Mouse (Mus musculus) heart, adult 8-10 months (tissue): Measurements from ENCODE around the gene Cpm. TPM values are rescaled to one million over a fixed set of nuclear protein-coding genes. Genes with fewer than 3 reads are reported as not detected.

Experiments
- DNase-seq: peaks from one replicate; pipeline ENCODE4 v3.0.0; 2022; ENCODE audit warnings: low spot score
- total RNA-seq, 4 experiments: library from RNA; stranded (reverse); gene quantifications; 2 replicates each; pipeline ENCODE4 v1.2.4; 2022

Gene Cpm
- total RNA-seq, 4 experiments from 2014 or later = 2.8 to 3.8 (median 3.4) TPM

DNA sequence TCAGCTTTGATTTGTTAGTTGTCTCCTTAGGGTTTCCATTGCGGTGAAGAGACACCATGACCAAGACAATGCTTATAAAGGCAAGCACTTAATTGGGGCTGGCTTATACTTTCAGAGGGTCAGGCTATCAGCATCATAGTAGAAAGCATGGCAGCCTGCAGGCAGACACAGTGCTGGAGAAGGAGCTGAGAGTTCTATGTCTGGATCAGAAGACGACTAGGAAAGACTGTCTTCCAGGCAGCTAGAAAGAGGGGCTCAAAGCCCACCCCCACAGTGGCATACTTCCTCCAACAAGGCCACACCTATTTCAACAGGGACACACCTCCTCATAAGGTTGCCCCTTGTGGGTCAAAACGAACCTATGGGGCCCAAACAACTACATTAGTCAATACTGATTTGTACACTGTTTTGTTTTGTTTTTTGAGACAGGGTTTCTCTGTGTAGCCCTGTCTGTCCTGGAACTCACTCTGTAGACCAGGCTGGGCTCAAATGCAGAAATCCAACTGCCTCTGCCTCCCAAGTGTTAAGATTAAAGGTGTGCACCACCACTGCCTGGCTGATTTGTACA is 8.3 kb upstream of the Cpm start:
- no peak for DNase-seq

DNA sequence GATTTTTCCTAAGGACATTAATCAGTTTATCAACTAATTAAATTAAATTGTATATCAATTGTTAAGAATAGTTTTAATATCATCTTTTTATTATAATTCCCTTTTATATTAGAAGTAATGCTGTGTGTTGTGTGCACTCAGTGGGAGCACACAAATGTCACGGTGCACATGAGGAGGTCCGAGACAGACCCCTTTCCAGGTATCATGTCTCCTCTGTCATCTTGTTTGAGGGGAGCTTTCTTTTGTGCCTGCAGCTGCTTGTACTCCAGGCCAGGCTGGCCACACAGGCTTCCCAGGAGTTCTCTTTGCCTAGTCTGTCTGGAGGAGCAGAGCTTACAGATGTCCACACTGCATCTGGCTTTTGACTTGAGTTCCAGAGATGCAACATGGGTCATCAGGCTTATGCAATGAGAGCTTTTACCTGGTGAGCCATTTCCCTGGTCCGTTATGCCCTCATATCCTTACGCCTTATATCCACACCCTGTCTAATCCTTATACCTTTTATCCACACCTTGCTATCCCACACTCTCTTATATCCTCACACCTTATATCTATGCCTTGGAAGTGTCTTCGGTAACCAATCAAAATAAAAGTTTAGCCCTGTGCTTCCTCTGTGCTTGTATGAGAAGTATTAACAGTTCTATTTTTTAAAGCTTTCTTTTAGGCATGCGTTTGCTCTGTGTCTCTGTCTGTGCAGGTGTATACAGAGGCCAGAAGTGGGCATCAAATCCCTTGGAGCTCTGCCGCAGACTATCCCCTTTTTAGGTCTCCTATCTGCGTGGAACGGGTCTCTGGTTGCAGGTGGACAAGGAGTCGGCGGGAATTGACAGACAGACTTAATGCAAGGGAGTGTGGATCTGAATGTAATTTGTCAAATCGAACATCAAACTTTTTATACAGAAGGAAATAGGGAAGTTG is 7.4 kb upstream of the Cpm start:
- no peak for DNase-seq

DNA sequence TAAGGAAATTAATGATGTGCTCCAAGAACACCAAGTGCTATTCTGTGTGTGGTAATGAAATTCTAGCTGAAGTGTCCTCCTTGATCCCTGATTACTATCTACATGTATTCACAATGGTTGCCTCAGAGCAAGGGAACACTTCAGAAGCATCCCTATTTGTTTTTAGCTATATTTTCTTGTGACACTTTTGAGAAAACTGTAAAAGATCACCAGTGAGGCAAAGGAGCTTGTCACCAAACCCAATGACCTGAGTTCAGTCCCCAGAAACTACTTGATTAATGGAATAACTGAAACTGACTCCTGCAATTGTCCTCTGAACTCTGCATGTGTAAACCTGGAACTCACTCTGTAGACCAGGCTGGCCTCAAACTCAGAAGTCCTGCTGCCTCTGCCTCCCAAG is 5.9 kb upstream of the Cpm start:
- no peak for DNase-seq

DNA sequence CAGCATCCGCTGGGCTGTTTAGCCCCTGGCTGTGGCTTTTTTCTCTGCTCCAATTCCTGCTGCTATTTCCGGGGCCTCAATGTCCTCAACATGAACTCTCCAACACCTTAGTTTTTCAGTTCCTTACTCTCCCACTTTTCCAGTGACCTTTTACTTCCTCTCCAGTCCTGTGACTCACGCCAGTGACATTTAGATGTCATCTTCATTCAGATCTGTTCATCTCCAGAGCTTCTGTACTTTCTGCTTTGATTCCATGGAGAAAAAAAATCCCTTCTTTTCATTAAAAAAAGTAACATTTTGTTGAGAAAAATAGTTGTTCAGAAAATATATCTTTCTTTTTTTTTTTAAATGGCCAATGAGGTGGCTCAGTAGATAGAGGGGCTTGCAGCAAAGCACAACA is 5.1 kb upstream of the Cpm start:
- DNase-seq = no peak

DNA sequence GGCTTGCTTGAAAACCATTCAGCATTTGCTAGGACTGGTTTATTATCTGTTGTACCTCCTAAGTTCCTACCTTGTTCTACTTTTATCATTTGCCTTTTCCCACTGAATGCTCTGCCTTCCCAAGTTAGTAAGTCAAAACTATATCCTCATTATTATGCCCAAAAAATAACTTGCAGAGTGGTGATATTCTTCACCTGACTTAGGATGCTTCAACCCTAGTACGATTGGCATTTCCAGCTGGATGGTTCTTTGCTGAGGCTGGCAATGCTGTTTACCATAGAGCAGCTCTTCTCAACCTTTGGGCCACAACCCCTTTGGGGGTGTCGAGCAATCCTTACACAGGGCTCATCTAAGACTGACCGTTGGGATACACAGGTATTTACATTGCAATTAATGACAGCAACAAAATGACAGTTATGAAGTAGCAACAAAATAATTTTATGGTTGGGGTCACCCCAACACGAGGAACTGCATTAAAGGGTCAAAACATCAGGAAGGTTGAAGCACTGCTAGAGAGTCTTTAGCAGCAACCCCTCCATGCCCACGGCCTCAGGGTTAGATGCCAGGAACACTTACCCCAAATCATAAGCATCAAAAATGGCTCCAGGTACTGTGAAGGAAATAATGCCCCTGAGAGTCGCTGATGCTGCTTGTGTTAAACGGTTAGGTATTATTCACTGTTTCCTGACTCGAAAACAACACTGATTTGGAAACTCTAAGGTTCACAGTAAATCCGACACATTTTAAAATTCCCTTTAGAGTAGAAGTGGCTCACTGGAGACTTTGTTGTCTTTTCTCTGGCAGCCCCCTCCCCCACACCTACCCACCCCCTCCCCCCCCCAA is 4.4 kb upstream of the Cpm start:
- DNase-seq = no peak

DNA sequence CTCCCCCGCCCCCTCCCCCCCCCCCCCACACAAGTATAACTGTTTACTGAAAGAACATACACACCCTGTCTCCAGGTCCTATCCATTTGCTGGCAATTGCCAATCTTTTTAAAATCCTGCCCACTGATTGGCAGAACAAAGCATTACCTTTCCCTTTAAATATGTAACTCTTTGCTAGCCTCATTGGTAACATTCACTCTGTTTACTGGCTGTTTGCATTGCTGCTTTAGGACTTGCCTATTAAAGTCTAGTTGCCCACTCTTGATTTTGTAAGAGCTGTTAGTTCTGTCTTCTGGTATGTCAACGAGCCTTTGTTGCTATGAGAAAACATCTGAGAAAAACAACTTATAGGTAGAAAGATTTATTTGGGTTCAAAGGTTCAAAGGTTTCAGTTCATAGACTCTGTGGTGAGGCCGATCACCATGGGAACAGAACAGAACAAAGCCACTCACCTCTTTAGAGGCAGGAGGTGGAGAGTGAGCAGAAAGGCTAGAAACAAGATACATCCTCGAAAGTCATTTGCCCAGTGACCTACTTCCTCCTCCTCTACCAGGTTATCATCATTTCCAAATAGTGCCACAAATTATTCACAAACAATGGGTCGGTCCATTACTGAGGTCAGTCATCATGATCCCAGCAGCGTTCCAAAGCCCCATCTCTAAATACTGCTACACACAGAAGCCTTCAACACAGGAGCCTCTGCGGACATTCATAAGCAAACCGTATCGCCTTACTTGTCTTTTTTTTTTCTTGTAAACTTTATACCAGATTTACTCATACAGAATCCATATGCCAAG is 3.6 kb upstream of the Cpm start:
- DNase-seq = no peak

DNA sequence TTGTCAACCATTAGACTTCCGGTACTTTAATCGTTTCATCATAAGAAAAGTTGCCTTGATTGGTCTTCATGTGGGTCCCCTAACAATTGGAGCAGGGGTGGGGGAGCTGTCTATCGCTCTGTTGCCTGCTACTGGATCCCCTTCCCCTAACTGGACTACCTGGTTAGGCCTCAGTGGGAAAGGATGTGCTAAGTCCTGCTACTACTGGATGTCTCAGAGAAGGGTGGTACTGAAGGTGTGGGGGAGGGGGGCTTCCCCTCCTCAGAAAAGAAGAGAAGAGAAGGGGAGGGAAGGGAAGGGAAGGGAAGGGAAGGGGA is 3.0 kb upstream of the Cpm start:
- no peak for DNase-seq

DNA sequence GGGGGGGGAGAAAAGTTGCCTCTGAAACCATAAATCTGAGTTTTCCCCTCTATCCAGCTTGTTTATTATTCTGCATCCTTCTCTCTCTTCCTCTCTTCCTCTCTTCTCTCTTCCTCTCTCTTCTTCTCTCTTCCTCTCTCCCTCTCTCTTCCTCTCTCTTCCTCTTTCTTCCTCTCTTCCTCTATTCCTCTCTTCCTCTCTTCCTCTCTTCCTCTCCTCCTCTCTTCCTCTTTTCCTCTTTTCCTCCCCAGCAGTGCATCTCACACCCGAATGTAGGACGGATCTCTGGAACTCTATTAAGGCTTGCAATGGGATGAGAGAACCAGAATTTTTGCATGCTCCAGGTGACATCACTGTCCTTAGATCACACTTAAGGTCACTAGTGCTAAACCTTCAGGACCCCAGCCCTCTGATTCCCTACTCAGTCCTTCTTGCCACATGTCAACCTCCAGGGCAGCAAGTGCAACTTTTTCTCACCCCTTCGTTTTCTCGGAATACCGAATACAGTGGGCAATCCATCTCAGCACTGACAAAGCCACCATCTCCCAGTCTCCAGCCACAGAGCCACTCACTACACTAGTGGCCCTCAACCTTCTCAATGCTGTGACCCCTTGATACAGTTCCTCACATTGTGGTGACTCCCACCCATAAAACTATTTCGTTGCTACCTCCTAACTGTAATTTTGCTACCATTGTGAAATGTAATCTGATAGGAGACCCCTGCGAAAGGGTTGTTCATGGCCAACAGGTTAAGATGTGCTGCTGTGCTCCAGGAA is 2.3 kb upstream of the Cpm start:
- DNase-seq = no peak

DNA sequence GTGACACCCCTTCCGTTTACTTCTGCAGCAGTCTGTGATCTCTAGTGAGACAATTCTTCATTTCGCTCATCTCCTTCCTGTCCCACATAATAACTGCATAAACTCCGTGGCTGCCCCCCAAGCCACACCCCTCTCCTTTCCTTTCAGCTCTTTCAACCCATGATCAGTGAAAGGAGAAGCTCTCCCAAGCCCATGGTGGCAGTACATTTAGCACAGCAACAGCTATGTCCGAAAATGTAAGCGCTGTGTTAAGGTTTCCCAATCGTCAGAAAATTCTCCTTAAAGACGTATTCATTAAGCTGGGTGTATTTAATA is 1.7 kb upstream of the Cpm start:
- no peak for DNase-seq

DNA sequence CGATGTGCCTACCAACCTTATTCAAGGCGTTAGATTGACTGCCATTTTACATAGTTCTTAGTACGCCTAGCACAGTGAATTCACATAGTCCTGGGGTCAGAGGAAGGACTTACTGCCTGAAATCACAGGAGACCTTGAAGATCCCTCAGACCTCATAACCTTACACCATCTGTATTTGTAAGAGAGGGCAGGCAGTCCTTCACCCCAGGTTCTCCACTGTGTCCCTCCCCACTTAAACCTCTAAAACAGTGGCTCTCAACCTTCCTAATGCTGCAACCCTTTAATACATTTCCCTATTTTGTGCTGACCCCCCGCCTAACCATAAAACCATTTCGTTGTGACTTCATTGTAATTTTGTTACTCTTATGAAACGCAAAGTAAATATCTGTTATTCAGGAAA is 1.4 kb upstream of the Cpm start:
- DNase-seq = no peak

DNA sequence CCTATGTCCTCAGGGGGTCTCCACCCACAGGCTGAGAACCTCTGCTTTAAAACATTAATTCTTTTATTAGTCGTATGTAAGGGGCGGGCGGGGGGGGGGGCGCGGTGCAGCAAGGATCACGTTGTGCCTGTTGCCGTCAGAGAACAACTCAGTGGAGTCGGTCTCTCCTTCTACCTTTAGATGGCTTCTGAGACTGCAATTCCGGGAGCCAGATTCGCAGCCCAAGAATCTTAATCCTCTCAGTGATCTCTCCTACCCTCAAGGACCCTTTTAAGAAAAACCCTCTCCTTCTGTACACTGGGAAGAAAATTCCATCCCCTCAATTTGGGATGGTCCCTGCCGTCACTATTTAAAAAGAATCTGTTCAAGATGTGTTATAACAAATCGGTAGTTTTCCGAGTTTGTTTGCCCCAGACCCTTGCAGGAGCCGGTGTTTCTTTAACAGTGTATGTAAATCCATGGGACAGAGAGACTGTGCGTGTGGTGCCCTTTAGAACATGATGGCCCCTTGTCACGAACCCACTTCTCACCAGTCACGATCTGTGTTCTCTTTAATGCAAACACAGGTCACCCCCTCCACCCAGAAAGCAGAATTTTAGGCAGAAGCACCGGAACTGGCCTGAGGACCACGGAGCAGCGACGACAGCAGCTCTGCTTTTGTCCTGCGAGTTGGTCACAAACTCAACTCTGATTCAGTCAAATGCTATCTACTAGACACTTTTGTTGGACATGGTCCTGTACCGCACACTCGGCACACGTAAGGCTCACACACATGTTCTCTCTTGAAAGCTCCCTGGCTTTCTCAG is 734 bp upstream of the Cpm start:
- no peak for DNase-seq

DNA sequence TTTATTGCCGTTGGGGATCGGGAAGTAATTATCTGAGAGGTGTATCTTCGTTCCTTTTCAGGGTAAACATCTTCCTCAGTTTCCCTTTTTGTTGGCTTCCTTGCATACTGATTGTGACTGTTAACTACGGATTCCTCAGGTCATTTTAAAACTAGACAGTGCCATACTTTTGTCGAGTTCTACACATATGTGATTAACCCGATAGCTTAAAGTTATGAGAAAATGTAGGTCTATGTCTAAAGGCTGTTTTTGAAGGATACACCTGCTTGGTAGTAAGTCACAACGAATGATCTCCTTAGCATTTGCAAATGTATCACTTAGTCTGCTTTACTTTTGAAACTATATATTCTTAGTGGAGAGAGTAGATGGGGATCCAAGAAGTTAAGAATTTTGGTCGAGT is 876 bp downstream of the Cpm start:
- no peak for DNase-seq

DNA sequence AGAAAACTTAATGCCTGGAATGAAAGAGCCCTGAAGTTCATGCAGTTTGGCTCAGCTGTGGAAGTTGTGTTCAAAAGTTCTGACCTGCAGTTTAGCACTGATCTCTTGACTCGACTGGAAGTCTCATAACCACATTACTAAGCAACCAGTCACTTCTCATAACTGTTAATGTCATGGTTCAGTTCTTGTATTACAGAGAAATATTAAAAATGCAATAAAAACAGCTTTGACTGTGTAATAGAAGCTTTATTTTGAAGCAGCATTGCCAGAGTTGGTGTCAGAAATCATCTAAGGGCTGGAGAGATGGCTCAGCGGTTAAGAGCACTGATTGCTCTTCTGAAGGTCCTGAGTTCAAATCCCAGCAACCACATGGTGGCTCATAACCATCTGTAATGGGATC is 1.5 kb downstream of the Cpm start:
- no peak for DNase-seq

DNA sequence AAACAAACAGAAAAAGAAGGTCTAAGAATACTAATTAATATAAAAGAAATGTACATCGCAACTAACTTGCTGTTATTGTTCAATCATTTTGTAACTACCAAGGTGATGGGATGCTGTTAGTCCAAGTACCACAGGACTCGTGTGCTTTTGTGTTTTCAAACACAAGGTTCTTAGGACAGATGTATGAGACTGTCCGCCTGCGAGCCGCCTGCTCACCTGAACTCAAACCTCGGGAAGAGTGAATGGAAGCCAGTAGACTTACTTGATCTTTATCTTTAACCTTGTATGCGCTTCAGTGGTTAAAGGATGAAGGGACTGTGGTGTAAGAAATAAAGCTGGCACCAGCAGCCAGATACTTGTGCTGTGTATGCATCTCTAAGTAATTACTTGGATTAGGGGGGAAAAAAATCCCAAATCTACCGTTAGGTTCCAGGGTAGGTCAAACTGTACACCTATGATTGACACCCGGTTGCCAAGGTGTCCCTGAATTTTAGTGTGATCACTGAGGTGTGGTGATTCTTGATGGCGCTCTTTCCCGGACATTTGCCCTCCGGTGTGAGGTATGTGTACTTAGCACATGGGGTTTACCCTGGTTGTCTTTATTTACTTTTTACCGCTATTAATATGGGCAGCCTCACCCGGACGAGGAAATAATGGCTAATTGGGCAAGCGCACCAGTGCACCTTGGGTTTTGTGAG is 2.4 kb downstream of the Cpm start:
- no peak for DNase-seq

DNA sequence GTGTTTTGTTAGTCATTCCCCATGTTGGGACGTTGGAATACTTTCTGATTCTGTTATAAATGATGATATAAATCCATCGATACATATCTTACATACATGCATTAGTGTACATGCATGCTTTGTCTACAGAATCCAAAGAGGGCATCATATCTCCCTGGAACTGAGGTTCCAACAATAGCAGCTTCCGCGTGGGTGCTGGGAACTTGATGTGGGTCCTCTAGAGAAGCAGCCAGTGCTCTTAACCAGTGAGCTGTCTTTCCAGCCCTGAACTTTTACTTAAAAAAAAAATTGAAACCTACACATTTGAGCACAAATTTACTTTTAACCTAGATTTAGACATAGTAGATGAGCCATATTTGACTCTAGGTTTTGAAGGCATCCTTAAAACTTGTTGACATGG is 3.1 kb downstream of the Cpm start:
- DNase-seq = no peak

DNA sequence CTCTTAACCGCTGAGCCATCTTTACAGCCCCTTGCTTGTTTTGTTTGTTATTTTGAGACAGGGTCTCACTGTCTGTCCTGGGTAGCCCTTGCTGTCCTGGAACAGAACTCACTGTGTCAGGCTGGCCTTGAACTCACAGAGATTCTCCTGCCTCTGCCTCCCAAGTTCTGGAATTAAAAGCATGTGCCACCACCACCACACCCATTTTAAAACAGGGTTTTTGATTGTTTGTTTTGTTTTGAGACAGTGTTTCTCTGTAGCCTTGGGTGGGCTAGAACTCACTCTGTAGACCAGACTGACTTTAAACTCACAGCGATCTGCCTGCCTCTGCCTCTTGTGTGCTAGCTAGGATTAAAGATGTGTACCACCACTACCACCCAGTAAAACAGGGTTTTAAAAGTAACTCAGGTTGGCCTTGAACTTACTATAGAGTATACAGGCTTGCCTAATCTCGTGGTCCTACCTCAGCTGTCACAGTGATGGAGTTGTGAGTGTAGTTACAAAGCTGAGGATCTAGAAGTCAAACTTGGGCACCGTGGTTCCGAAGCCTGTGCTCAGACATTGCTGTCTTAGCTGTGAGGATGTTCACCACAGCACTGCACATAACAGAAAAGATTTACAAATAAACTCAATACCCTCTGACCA is 4.4 kb downstream of the Cpm start:
- no peak for DNase-seq

DNA sequence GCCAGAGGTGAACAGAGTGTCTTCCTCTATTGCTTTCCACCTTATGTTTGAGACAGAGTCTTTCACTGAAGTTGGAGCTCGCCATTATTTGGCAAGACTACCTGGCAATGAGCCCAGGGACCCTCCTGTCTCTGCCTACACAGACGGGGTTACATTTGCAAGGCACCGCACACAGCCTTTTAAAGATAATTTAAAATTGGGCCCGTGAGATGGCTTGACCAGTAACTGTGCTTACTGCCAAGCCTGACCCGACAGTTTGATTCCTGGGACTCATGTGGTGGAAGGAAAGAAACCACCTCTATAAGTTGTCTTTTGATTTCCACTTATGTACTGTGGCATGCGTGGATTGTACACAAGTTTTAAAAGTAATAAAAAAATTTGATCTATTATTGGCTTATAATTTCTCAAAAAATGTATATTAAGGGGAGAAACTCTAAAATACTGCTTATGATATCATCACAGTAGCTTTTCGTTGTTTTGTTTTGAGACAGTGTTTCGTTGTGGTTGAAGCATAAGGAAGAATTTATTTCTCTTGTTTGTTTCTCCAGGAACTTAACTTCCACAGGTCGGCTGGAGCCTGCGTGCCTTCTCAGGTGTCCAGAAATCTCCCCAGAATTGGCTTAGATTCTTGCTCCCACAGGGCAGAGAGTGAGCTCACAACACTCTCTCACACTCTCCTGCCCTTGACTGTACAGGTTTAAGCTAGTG is 5.2 kb downstream of the Cpm start:
- no peak for DNase-seq

DNA sequence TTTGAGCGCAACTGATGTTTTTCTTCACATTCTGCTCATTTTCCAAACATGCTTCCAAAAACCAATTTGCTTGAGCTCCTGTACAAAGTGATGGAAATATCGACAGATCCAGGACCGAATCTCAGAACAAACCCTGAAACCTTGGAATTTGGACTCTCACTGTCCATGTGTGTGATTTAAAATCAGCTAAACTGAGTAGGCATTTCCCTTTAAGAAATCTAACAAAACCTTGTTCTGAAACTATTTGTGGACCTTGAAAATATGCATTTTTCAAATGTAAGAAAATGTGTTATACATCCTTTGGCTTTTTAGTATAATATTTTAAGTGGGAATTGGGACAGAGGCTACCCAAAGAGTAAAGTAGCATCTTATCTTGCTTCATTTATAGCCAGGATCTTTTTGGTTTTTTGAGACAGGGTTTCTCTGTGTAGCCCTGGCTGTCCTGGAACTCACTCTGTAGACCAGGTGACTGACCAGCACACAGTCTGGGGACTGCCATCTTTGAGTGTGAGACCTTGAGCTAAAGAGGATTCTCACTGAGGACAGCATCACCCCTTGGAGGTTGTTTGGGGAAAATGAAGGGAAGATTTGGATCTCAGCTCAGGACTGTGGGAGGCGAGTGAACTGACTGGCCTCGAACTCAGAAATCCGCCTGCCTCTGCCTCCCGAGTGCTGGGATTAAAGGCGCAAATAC is 5.9 kb downstream of the Cpm start:
- no peak for DNase-seq
